Mouse (Mus musculus): Measurements from ENCODE around the gene Entpd5. TPM values are rescaled to one million over a fixed set of nuclear protein-coding genes. Genes with fewer than 3 reads are reported as not detected.

Entpd5 gene
- polyA plus RNA-seq, 2 experiments, result 7.7 to 12.2 TPM

GRCm38 (mm10) chr12:84382369-84382768 is 26.5 kb downstream of the Entpd5 start:
- no peak overlapping the region for H3K9ac ChIP-seq (ENCODE audit: low read depth, low read length, severe bottlenecking)
- H3K4me1 ChIP-seq (ENCODE audit: control insufficient read depth, insufficient read depth, low read length), result no peaks in the 10 kb centered on the region
- no peak overlapping the region for H3K27ac ChIP-seq (replicated peaks; ENCODE audit: low read depth, low read length)
- no peak overlapping the region for H3K4me3 ChIP-seq (replicated peaks; ENCODE audit: low read length)
- ATAC-seq (ENCODE audit: low FRiP score, low read depth) (no peak), DNase-seq (ENCODE audit: low spot score) (no peak)
- H3K36me3 ChIP-seq (ENCODE audit: control insufficient read depth, insufficient read depth, low read length), result peaks cover 4% of the 10 kb centered on the region; the same call in 1 of the 2 replicates
- no peaks in the 10 kb centered on the region for H3K9me3 ChIP-seq (ENCODE audit: control insufficient read depth, low read length)
- no peak overlapping the region for H3K4me2 ChIP-seq (replicated peaks; ENCODE audit: low read depth, low read length, severe bottlenecking)
- WGBS, result 84% methylated on average over 4 of the region's 4 CpGs
- H3K27me3 ChIP-seq (ENCODE audit: control insufficient read depth, insufficient read depth, low read length), result no peaks in the 10 kb centered on the region
- no peak for TF ChIP-seq POLR2A (IDR thresholded peaks at IDR 0.05; ENCODE audit: borderline replicate concordance, extremely low read depth, insufficient read depth, insufficient read length)

- TF ChIP-seq POLR2A (IDR thresholded peaks at IDR 0.05; ENCODE audit: borderline replicate concordance, extremely low read depth, insufficient read depth, insufficient read length), result no peak
- WGBS, result 74% methylated on average over 6 of the region's 6 CpGs
- Histone ChIP-seq H3K36me3 (ENCODE audit: control insufficient read depth, insufficient read depth, low read length) (peaks cover 67% of the 10 kb centered on the region), H3K9me3 (ENCODE audit: control insufficient read depth, low read length) (no peaks in the 10 kb centered on the region), H3K4me1 (ENCODE audit: control insufficient read depth, insufficient read depth, low read length) (no peaks in the 10 kb centered on the region), H3K27me3 (ENCODE audit: control insufficient read depth, insufficient read depth, low read length) (no peaks in the 10 kb centered on the region), H3K9ac (ENCODE audit: low read depth, low read length, severe bottlenecking) (no peak overlapping the region), H3K4me3 (replicated peaks; ENCODE audit: low read length) (no peak overlapping the region), H3K27ac (replicated peaks; ENCODE audit: low read depth, low read length) (no peak overlapping the region), H3K4me2 (replicated peaks; ENCODE audit: low read depth, low read length, severe bottlenecking) (no peak overlapping the region)
- ATAC-seq (ENCODE audit: low FRiP score, low read depth) (no peak; the same call in 1 of the 2 replicates), DNase-seq (ENCODE audit: low spot score) (no peak)
Measured at GRCm38 (mm10) chr12:84373831-84374481, 34.9 kb downstream of the Entpd5 start.

GRCm38 (mm10) chr12:84371647-84372046 is 37.2 kb downstream of the Entpd5 start:
- 93% methylated on average over 5 of the region's 5 CpGs for WGBS
- DNase-seq (ENCODE audit: low spot score) (no peak), ATAC-seq (ENCODE audit: low FRiP score, low read depth) (no peak)
- no peak overlapping the region for H3K4me2 ChIP-seq (replicated peaks; ENCODE audit: low read depth, low read length, severe bottlenecking)
- peaks cover 82% of the 10 kb centered on the region for H3K36me3 ChIP-seq (ENCODE audit: control insufficient read depth, insufficient read depth, low read length)
- no peak overlapping the region for H3K9ac ChIP-seq (ENCODE audit: low read depth, low read length, severe bottlenecking)
- no peak overlapping the region for H3K27ac ChIP-seq (replicated peaks; ENCODE audit: low read depth, low read length)
- H3K9me3 ChIP-seq (ENCODE audit: control insufficient read depth, low read length), result no peaks in the 10 kb centered on the region
- no peaks in the 10 kb centered on the region for H3K4me1 ChIP-seq (ENCODE audit: control insufficient read depth, insufficient read depth, low read length)
- no peak for TF ChIP-seq POLR2A (IDR thresholded peaks at IDR 0.05; ENCODE audit: borderline replicate concordance, extremely low read depth, insufficient read depth, insufficient read length)
- no peak overlapping the region for H3K4me3 ChIP-seq (replicated peaks; ENCODE audit: low read length)
- no peaks in the 10 kb centered on the region for H3K27me3 ChIP-seq (ENCODE audit: control insufficient read depth, insufficient read depth, low read length)

- ATAC-seq (ENCODE audit: low FRiP score, low read depth), result no peak
- no peak for DNase-seq (ENCODE audit: low spot score)
- Histone ChIP-seq H3K9ac (ENCODE audit: low read depth, low read length, severe bottlenecking) (no peak overlapping the region), H3K9me3 (ENCODE audit: control insufficient read depth, low read length) (no peaks in the 10 kb centered on the region), H3K4me3 (replicated peaks; ENCODE audit: low read length) (no peak overlapping the region), H3K27me3 (ENCODE audit: control insufficient read depth, insufficient read depth, low read length) (no peaks in the 10 kb centered on the region), H3K27ac (replicated peaks; ENCODE audit: low read depth, low read length) (no peak overlapping the region), H3K36me3 (ENCODE audit: control insufficient read depth, insufficient read depth, low read length) (peaks cover 50% of the 10 kb centered on the region), H3K4me1 (ENCODE audit: control insufficient read depth, insufficient read depth, low read length) (peaks cover 9% of the 10 kb centered on the region), H3K4me2 (replicated peaks; ENCODE audit: low read depth, low read length, severe bottlenecking) (no peak overlapping the region)
- no peak for TF ChIP-seq POLR2A (IDR thresholded peaks at IDR 0.05; ENCODE audit: borderline replicate concordance, extremely low read depth, insufficient read depth, insufficient read length)
- 59% methylated on average over 9 of the region's 9 CpGs for WGBS
Measured at GRCm38 (mm10) chr12:84366971-84367370, 41.9 kb downstream of the Entpd5 start.

GRCm38 (mm10) chr12:84365137-84365536 is 43.7 kb downstream of the Entpd5 start:
- Histone ChIP-seq H3K27ac (replicated peaks; ENCODE audit: low read depth, low read length) (no peak overlapping the region), H3K4me3 (replicated peaks; ENCODE audit: low read length) (no peak overlapping the region), H3K27me3 (ENCODE audit: control insufficient read depth, insufficient read depth, low read length) (no peaks in the 10 kb centered on the region), H3K9ac (ENCODE audit: low read depth, low read length, severe bottlenecking) (no peak overlapping the region), H3K4me2 (replicated peaks; ENCODE audit: low read depth, low read length, severe bottlenecking) (no peak overlapping the region), H3K36me3 (ENCODE audit: control insufficient read depth, insufficient read depth, low read length) (peaks cover 32% of the 10 kb centered on the region), H3K9me3 (ENCODE audit: control insufficient read depth, low read length) (no peaks in the 10 kb centered on the region), H3K4me1 (ENCODE audit: control insufficient read depth, insufficient read depth, low read length) (peaks cover 9% of the 10 kb centered on the region)
- no peak for TF ChIP-seq POLR2A (IDR thresholded peaks at IDR 0.05; ENCODE audit: borderline replicate concordance, extremely low read depth, insufficient read depth, insufficient read length)
- ATAC-seq (ENCODE audit: low FRiP score, low read depth) (no peak), DNase-seq (ENCODE audit: low spot score) (no peak)
- WGBS, result 93% methylated on average over 6 of the region's 6 CpGs

All from limb, embryonic 14.5 days (tissue).